Mouse (Mus musculus): ENCODE results near the gene Hapln4.
A peak's percentile ranks its signal among the peaks of the same experiment; 100 is the strongest.

Gene Hapln4

GRCm38 (mm10) chr8:70139026-70139857 is 56.0 kb downstream of the Hapln4 start, which contains the start of the genes Rfxank, Borcs8 and Mef2b:
Gene Rfxank (minus strand): TSS chr8:70139154.
Gene Borcs8 (plus strand): TSS chr8:70139499.
Gene Mef2b (plus strand): TSS chr8:70139711.
- peak; percentile 99 for DNase-seq (ENCODE audit: low spot score)

DNA sequence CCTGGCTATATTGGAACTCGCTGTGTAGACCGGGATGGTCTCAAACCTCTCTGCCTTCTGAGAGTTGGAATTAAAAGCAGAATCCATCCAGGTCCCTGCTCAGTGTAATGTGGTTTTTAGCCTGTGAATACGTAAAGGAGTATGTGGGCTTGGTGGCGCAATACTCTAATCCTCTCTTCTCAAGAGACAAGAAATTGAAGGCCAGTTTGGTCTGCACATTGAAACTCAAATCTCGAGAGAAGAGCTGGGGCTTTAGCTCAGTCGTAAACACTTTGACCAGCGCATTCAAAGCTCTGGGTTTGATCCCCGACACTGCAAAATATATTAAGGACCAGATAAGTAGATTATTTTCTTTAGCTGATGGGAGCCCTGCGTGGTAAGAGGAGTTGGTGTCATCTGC is 56.7 kb downstream of the Hapln4 start:
- no peak for DNase-seq (ENCODE audit: low spot score)

Data from embryo, embryonic 10.5 days (tissue).